Mouse (Mus musculus) midbrain, embryonic 14.5 days (tissue): ENCODE data around the gene Olfr894. TPM values are rescaled to one million over a fixed set of nuclear protein-coding genes. Genes with fewer than 3 reads are reported as not detected.
"Not testable (repeated sequence)": the region's sequence is repeated elsewhere in the genome, so short reads cannot be mapped to it uniquely, and the experiment has no call there.

Experiments
- ATAC-seq: fragments of 200-750 bp; cut with Nextera tagmentation; 2 replicates; pipeline ENCODE4 v1.8.0; 2017; ENCODE audit warnings: moderate number of reproducible peaks, moderate library complexity; ENCODE audit not compliant: low FRiP score, low TSS enrichment
- DNase-seq: peaks from one replicate; pipeline ENCODE4 v3.0.0-alpha.2; 2015
- H3K27ac ChIP-seq: fragments of 300-500 bp; sonication (generic); replicated peaks from 2 replicates; pipeline ENCODE4 v1.5.1; 2014; ENCODE audit warnings: mild to moderate bottlenecking, low read depth, low read length, moderate library complexity
- H3K27me3 ChIP-seq: fragments of 300-500 bp; sonication (generic); 2 replicates; pipeline ENCODE4 v1.6.1; 2014; ENCODE audit warnings: low read length, control low read depth, mixed read lengths; ENCODE audit not compliant: control insufficient read depth, insufficient read depth
- H3K36me3 ChIP-seq: fragments of 300-500 bp; sonication (generic); 2 replicates; pipeline ENCODE4 v1.6.1; 2014; ENCODE audit warnings: low read length, control low read depth; ENCODE audit not compliant: control insufficient read depth, insufficient read depth
- H3K4me1 ChIP-seq: fragments of 300-500 bp; sonication (generic); 2 replicates; pipeline ENCODE4 v1.6.1; 2014; ENCODE audit warnings: mild to moderate bottlenecking, antibody characterized with exemption, low read length, control low read depth; ENCODE audit not compliant: control insufficient read depth, insufficient read depth
- H3K4me2 ChIP-seq: fragments of 300-500 bp; sonication (generic); 2 replicates; pipeline ENCODE4 v1.6.1; 2014; ENCODE audit warnings: mild to moderate bottlenecking, low read length, moderate library complexity
- H3K4me3 ChIP-seq: fragments of 300-500 bp; sonication (generic); replicated peaks from 2 replicates; pipeline ENCODE4 v1.5.1; 2014; ENCODE audit warnings: low read depth, low read length
- H3K9ac ChIP-seq: fragments of 300-500 bp; sonication (generic); replicated peaks from 2 replicates; pipeline ENCODE4 v1.6.1; 2014; ENCODE audit warnings: mild to moderate bottlenecking, low read length, moderate library complexity
- H3K9me3 ChIP-seq: fragments of 300-500 bp; sonication (generic); 2 replicates; pipeline ENCODE4 v1.6.1; 2016; ENCODE audit warnings: low read length, control low read depth, mixed read lengths; ENCODE audit not compliant: control insufficient read depth
- WGBS: fragments of 180-500 bp; shearing (Covaris S2); extraction: QIAGEN DNeasy Blood & Tissue Kit; methylation state at CpG from one replicate; pipeline ENCODE4 v1.1.7; 2014; 5-methylcytosine and 5-hydroxymethylcytosine counted together
- polyA plus RNA-seq: library from polyadenylated mRNA; unstranded; fragments of >200 nt; fragmentation: Nextera tagmentation; extraction: Ambion mirVana; gene quantifications from 2 replicates; pipeline ENCODE4 v1.2.1, GENCODE M21; 2014

Olfr894 gene
- not detected in 2 replicates for polyA plus RNA-seq

- no peaks in the 10 kb centered on the region for H3K27me3 ChIP-seq
- H3K4me2 ChIP-seq = no peak within 1 kb of the TSS
- no peaks in the 10 kb centered on the region for H3K4me1 ChIP-seq
- H3K36me3 ChIP-seq = no peaks in the 10 kb centered on the region
- H3K9me3 ChIP-seq = no peaks in the 10 kb centered on the region
- no peak within 1 kb of the TSS for H3K4me3 ChIP-seq
- ATAC-seq (no peak), DNase-seq (no peak)
- no peak within 1 kb of the TSS for H3K9ac ChIP-seq
- no peak within 1 kb of the TSS for H3K27ac ChIP-seq
Measured at GRCm38 (mm10) chr9:38217755-38218154, at the start of gene Olfr894. TSS of gene Olfr894 (plus strand) at chr9:38218055.

GRCm38 (mm10) chr9:38168341-38168740, 49.5 kb upstream of the Olfr894 start:
- WGBS = 51% methylated on average over 2 of the region's 2 CpGs
- not testable (repeated sequence) for H3K9ac ChIP-seq, H3K27me3 ChIP-seq, H3K4me1 ChIP-seq, H3K27ac ChIP-seq, H3K36me3 ChIP-seq, H3K4me2 ChIP-seq, DNase-seq, ATAC-seq, H3K4me3 ChIP-seq, H3K9me3 ChIP-seq

GRCm38 (mm10) chr9:38180721-38181120, 37.1 kb upstream of the Olfr894 start, which contains the start of gene Olfr891:
TSS of gene Olfr891 (minus strand) at chr9:38180821.
- ATAC-seq = no peak
- Histone ChIP-seq H3K4me1 (no peaks in the 10 kb centered on the region), H3K27ac (no peak within 1 kb of the TSS), H3K9me3 (peaks cover 3% of the 10 kb centered on the region; the same call in 1 of the 2 replicates), H3K27me3 (no peaks in the 10 kb centered on the region), H3K4me2 (no peak within 1 kb of the TSS), H3K4me3 (no peak within 1 kb of the TSS), H3K36me3 (no peaks in the 10 kb centered on the region), H3K9ac (no peak within 1 kb of the TSS)
- WGBS = 83% methylated on average over 1 of the region's 1 CpGs
- no peak for DNase-seq

- Histone ChIP-seq H3K4me1 (no peaks in the 10 kb centered on the region), H3K4me2 (no peak within 1 kb of the TSS), H3K4me3 (no peak within 1 kb of the TSS), H3K9ac (no peak within 1 kb of the TSS), H3K36me3 (no peaks in the 10 kb centered on the region), H3K9me3 (no peaks in the 10 kb centered on the region), H3K27ac (no peak within 1 kb of the TSS), H3K27me3 (no peaks in the 10 kb centered on the region)
- 80% methylated on average over 3 of the region's 3 CpGs for WGBS
- ATAC-seq = no peak
- DNase-seq = no peak
Measured at GRCm38 (mm10) chr9:38208065-38208464, 9.8 kb upstream of the Olfr894 start, which contains the start of gene Olfr893. TSS of gene Olfr893 (plus strand) at chr9:38208365.

- H3K4me2 ChIP-seq = no peak within 1 kb of the TSS
- no peak within 1 kb of the TSS for H3K9ac ChIP-seq
- ATAC-seq = no peak
- H3K4me3 ChIP-seq = no peak within 1 kb of the TSS
- no peaks in the 10 kb centered on the region for H3K9me3 ChIP-seq
- no peak for DNase-seq
- no peak within 1 kb of the TSS for H3K27ac ChIP-seq
- no peaks in the 10 kb centered on the region for H3K4me1 ChIP-seq
- H3K27me3 ChIP-seq = no peaks in the 10 kb centered on the region
- H3K36me3 ChIP-seq = no peaks in the 10 kb centered on the region
Measured at GRCm38 (mm10) chr9:38252474-38252873, 34.6 kb downstream of the Olfr894 start, which contains the start of gene Olfr143. TSS of gene Olfr143 (plus strand) at chr9:38252774.

GRCm38 (mm10) chr9:38267551-38267950, 49.7 kb downstream of the Olfr894 start, which contains the start of gene Olfr895:
TSS of gene Olfr895 (plus strand) at chr9:38267851.
- no peak within 1 kb of the TSS for H3K9ac ChIP-seq
- no peak within 1 kb of the TSS for H3K4me2 ChIP-seq
- H3K36me3 ChIP-seq = no peaks in the 10 kb centered on the region
- ATAC-seq (no peak), DNase-seq (no peak)
- no peak within 1 kb of the TSS for H3K27ac ChIP-seq
- no peaks in the 10 kb centered on the region for H3K9me3 ChIP-seq
- no peaks in the 10 kb centered on the region for H3K4me1 ChIP-seq
- no peaks in the 10 kb centered on the region for H3K27me3 ChIP-seq
- H3K4me3 ChIP-seq = no peak within 1 kb of the TSS

Other genes with a start within 250 kb of the Olfr894 start
- gene Olfr881, start 226.2 kb upstream of the Olfr894 start, polyA plus RNA-seq = not detected in 2 replicates
- not detected in 2 replicates for gene Olfr883, start 192.2 kb upstream of the Olfr894 start, polyA plus RNA-seq
- gene Olfr884, start 171.5 kb upstream of the Olfr894 start, polyA plus RNA-seq = not detected in 2 replicates
- not detected in 2 replicates for gene Olfr885, start 156.7 kb upstream of the Olfr894 start, polyA plus RNA-seq
- not detected in 2 replicates for gene Olfr887, start 134.0 kb upstream of the Olfr894 start, polyA plus RNA-seq
- gene Olfr888, start 109.9 kb upstream of the Olfr894 start, polyA plus RNA-seq = not detected in 2 replicates
- 0.04 and 0.05 TPM in 2 replicates for gene Olfr889, start 102.9 kb upstream of the Olfr894 start, polyA plus RNA-seq
- gene Olfr890, start 75.5 kb upstream of the Olfr894 start, polyA plus RNA-seq = not detected in 2 replicates
- gene Olfr891, start 37.2 kb upstream of the Olfr894 start, polyA plus RNA-seq = not detected in 2 replicates
- gene Olfr893, start 9.7 kb upstream of the Olfr894 start, polyA plus RNA-seq = not detected in 2 replicates
- not detected in 2 replicates for gene Olfr143, start 34.7 kb downstream of the Olfr894 start, polyA plus RNA-seq
- gene Olfr895, start 49.8 kb downstream of the Olfr894 start, polyA plus RNA-seq = not detected in 2 replicates
- not detected in 2 replicates for gene Olfr896-ps1, start 73.1 kb downstream of the Olfr894 start, polyA plus RNA-seq
- not detected in 2 replicates for gene Olfr25, start 111.0 kb downstream of the Olfr894 start, polyA plus RNA-seq
- not detected in 2 replicates for gene Olfr898, start 130.4 kb downstream of the Olfr894 start, polyA plus RNA-seq
- gene Olfr250, start 148.8 kb downstream of the Olfr894 start, polyA plus RNA-seq = not detected in 2 replicates
- not detected in 2 replicates for gene Olfr251, start 159.0 kb downstream of the Olfr894 start, polyA plus RNA-seq
- gene Olfr147, start 183.6 kb downstream of the Olfr894 start, polyA plus RNA-seq = not detected in 2 replicates
- not detected in 2 replicates for gene Olfr901, start 211.4 kb downstream of the Olfr894 start, polyA plus RNA-seq
- not detected in 2 replicates for gene Olfr902, start 229.6 kb downstream of the Olfr894 start, polyA plus RNA-seq
- gene Olfr904, start 245.1 kb downstream of the Olfr894 start, polyA plus RNA-seq = not detected in 2 replicates